Comparison of ENCODE assay signal across 10 mouse cellular contexts in the genomic region with DNA sequence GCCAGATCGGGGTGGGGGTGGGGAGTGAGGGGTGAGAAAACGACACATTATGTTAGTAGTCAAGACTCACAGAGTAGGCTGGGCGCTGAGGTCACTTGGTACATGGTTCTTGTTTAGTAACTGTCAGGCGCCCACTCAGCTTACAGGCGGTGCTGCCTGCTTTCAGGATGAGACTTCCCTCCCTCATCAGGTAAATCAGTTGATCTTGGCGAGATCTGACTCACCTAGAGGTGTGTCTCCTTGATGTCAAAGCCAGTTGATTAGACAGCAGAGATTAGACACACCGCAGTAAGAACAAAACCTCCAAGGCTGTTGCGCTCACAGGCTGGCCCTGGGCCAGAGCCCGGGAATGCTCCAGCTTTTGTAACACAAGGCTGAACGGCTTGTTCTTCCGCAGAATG. TPM values are rescaled to one million over a fixed set of nuclear protein-coding genes. Genes with fewer than 3 reads are reported as not detected.
DNase-seq lines count a peak whose midpoint lies in the region; ATAC-seq and TF ChIP-seq lines count a peak whose summit lies in the region.
"Had no signal": no experiment of that assay in that cellular context is flagged by ENCODE, and none has a peak within 500 bp of the region (broad histone marks: within the 10 kb centered on the region; RNA-seq: fewer than 3 reads in every experiment).

No protein-coding gene starts in this region.

- no peaks in the 10 kb centered on the region for H3K9me3 ChIP-seq in intestine, embryonic 16.5 days (ENCODE audit: control insufficient read depth, low read length)
- H3K9me3 ChIP-seq in midbrain, embryonic 15.5 days = no peaks in the 10 kb centered on the region

- TF ChIP-seq EP300 in heart, adult 2 months (IDR thresholded peaks at IDR 0.05; ENCODE audit: insufficient read depth, low read depth, low read length) = no peak

- no peak for TF ChIP-seq POLR2A in cerebellum, adult 2 months (IDR thresholded peaks at IDR 0.05; ENCODE audit: borderline replicate concordance, insufficient read depth, low read length)
- no peak for TF ChIP-seq POLR2A in heart, adult 2 months (IDR thresholded peaks at IDR 0.05; ENCODE audit: insufficient read depth, low read depth, low read length)

- peak; percentile 64 for ATAC-seq in intestine, embryonic 16.5 days
- ATAC-seq in midbrain, embryonic 15.5 days (replicated peaks) = 0 out of 2 replicates have a peak, but pooled peaks have one; percentile 28

- 28% methylated on average over 11 of the region's 11 CpGs for WGBS in cerebellum, adult 2 months
- WGBS in heart, adult 2 months = 24% methylated on average over 11 of the region's 11 CpGs
- WGBS in intestine, embryonic 16.5 days = 32% methylated on average over 11 of the region's 11 CpGs
- WGBS in midbrain, embryonic 15.5 days = 43% methylated on average over 11 of the region's 11 CpGs

- TF ChIP-seq CTCF in cerebellum, adult 2 months (IDR thresholded peaks at IDR 0.05; ENCODE audit: borderline replicate concordance, insufficient read depth, low read depth, low read length) = no peak
- TF ChIP-seq CTCF in heart, adult 2 months (IDR thresholded peaks at IDR 0.05) = no peak

- H3K36me3 ChIP-seq in heart, adult 2 months (ENCODE audit: control insufficient read depth, insufficient read depth, low read length) = no peaks in the 10 kb centered on the region; the same call in 1 of the 2 replicates
- H3K36me3 ChIP-seq in intestine, embryonic 16.5 days (ENCODE audit: control insufficient read depth, insufficient read depth, low read length) = no peaks in the 10 kb centered on the region
- no peaks in the 10 kb centered on the region for H3K36me3 ChIP-seq in midbrain, embryonic 15.5 days (replicated peaks)

- H3K27me3 ChIP-seq in cerebellum, adult 2 months (ENCODE audit: control insufficient read depth, insufficient read depth, low read length) = no peaks in the 10 kb centered on the region
- H3K27me3 ChIP-seq in heart, adult 2 months (ENCODE audit: control insufficient read depth, insufficient read depth, low read length) = no peaks in the 10 kb centered on the region
- H3K27me3 ChIP-seq in intestine, embryonic 16.5 days (replicated peaks; ENCODE audit: control insufficient read depth, insufficient read depth, low read length) = no peaks in the 10 kb centered on the region
- H3K27me3 ChIP-seq in midbrain, embryonic 15.5 days (replicated peaks) = no peaks in the 10 kb centered on the region

- no peaks in the 10 kb centered on the region for H3K4me1 ChIP-seq in cerebellum, adult 2 months (ENCODE audit: control insufficient read depth, insufficient read depth, low read length)
- H3K4me1 ChIP-seq in heart, adult 2 months (ENCODE audit: control insufficient read depth, insufficient read depth, low read length) = peaks cover 2% of the 10 kb centered on the region
- peaks cover 10% of the 10 kb centered on the region; the same call in 1 of the 2 replicates for H3K4me1 ChIP-seq in intestine, embryonic 16.5 days (ENCODE audit: control insufficient read depth, insufficient read depth, low read length)
- no peaks in the 10 kb centered on the region for H3K4me1 ChIP-seq in midbrain, embryonic 15.5 days

- intact Hi-C loops in heart, adult 2 months (cut with DNase I) = no loop called here

- no peak overlapping the region for H3K4me3 ChIP-seq in cerebellum, adult 2 months (replicated peaks; ENCODE audit: insufficient read depth, low read depth, low read length)
- H3K4me3 ChIP-seq in heart, adult 2 months = peak overlapping the region; percentile 35; the same call in 1 of the 2 replicates
- no peak overlapping the region for H3K4me3 ChIP-seq in intestine, embryonic 16.5 days (ENCODE audit: low read length)
- H3K4me3 ChIP-seq in midbrain, embryonic 15.5 days = no peak overlapping the region

- DNase-seq in retina, postnatal 1 day = peak; percentile 44
- no peak for DNase-seq in retina, embryonic 14.5 days (ENCODE audit: low spot score)
- DNase-seq in cerebellum, adult 2 months = peak; percentile 27
- peak; percentile 74 for DNase-seq in heart, adult 2 months
- no peak for DNase-seq in spleen, adult 12 weeks (ENCODE audit: low spot score)
- DNase-seq in thymus, postnatal 14 days = no peak

- no peaks in the 10 kb centered on the region for H3K79me2 ChIP-seq in heart, adult 2 months (replicated peaks; ENCODE audit: control insufficient read depth, insufficient read depth, low read length)

- no peak overlapping the region for H3K27ac ChIP-seq in cerebellum, adult 2 months (ENCODE audit: insufficient read depth, low read length)
- H3K27ac ChIP-seq in heart, adult 2 months = peak overlapping the region; percentile 45
- H3K27ac ChIP-seq in intestine, embryonic 16.5 days (ENCODE audit: low read length) = no peak overlapping the region
- H3K27ac ChIP-seq in midbrain, embryonic 15.5 days = no peak overlapping the region

- H3K9ac ChIP-seq in heart, adult 2 months (ENCODE audit: low read depth, low read length) = peak overlapping the region; percentile 34
- no peak overlapping the region for H3K9ac ChIP-seq in intestine, embryonic 16.5 days (ENCODE audit: low read depth, low read length)
- H3K9ac ChIP-seq in midbrain, embryonic 15.5 days = no peak overlapping the region

- H3K4me2 ChIP-seq in intestine, embryonic 16.5 days (ENCODE audit: low read depth, low read length) = no peak overlapping the region
- no peak overlapping the region for H3K4me2 ChIP-seq in midbrain, embryonic 15.5 days

RNA-seq across cellular contexts. Expression of gene Ifrd1, which starts 4.5 kb away (rescaled TPM):
- polyA plus RNA-seq in cerebellum, adult 2 months (2012; rRNA removed) = 52.4 and 59.0 TPM in 2 replicates
- 10 to 100 TPM; 85.1 to 87.6 TPM for total RNA-seq in heart, adult 2 months (2021)
- polyA plus RNA-seq in heart, adult 2 months (2012; rRNA removed) = 14.1 and 34.8 TPM in 2 replicates
- 80.1 and 86.9 TPM in 2 replicates for polyA plus RNA-seq in intestine, embryonic 16.5 days (2015; fragmentation: Nextera tagmentation; extraction: Ambion mirVana)
- 152 and 160 TPM in 2 replicates for polyA plus RNA-seq in midbrain, embryonic 15.5 days (2015; fragmentation: Nextera tagmentation; extraction: Ambion mirVana)

RNA-seq across cellular contexts. Expression of gene Lsmem1, which starts 44.5 kb away (rescaled TPM):
- polyA plus RNA-seq in cerebellum, adult 2 months (2012; rRNA removed) = 2.0 and 2.4 TPM in 2 replicates
- total RNA-seq in heart, adult 2 months (2021) = 10 to 100 TPM; 43.2 to 45.4 TPM
- polyA plus RNA-seq in heart, adult 2 months (2012; rRNA removed) = 22.2 and 39.4 TPM in 2 replicates
- not detected in 2 replicates for polyA plus RNA-seq in intestine, embryonic 16.5 days (2015; fragmentation: Nextera tagmentation; extraction: Ambion mirVana)
- not detected in 2 replicates for polyA plus RNA-seq in midbrain, embryonic 15.5 days (2015; fragmentation: Nextera tagmentation; extraction: Ambion mirVana)
- polyA plus RNA-seq: gonadal fat pad, adult 2 months; testis, adult 2 months had no signal

Comparison
In these comparisons a context has a peak if more than half of its experiments do, and no peak if none do; other contexts are left out.
1. DNase-seq: peak in retina, postnatal 1 day (single experiment), cerebellum, adult 2 months (2 of 2) and heart, adult 2 months (2 of 2); none in retina, embryonic 14.5 days (single experiment), spleen, adult 12 weeks (single experiment) and thymus, postnatal 14 days (single experiment).